11 mouse cellular contexts compared by ENCODE assay signal in genomic region chr4:140649731-140650130, GRCm38 (mm10). TPM values are rescaled to one million over a fixed set of nuclear protein-coding genes. Genes with fewer than 3 reads are reported as not detected.
DNase-seq lines count a peak whose midpoint lies in the region; ATAC-seq lines count a peak whose summit lies in the region.
"Had no signal": no experiment of that assay in that cellular context is flagged by ENCODE, and none has a peak within 500 bp of the region (broad histone marks: within the 10 kb centered on the region; RNA-seq: fewer than 3 reads in every experiment).

No protein-coding gene starts in this region.

- 50% methylated on average over 1 of the region's 1 CpGs for WGBS in neural tube, embryonic 12.5 days
- 33% methylated on average over 1 of the region's 1 CpGs for WGBS in midbrain, embryonic 13.5 days
- WGBS in intestine, embryonic 15.5 days, result 59% methylated on average over 1 of the region's 1 CpGs

- no peak for ATAC-seq in neural tube, embryonic 12.5 days (ENCODE audit: low FRiP score, low read depth)
- no peak for ATAC-seq in midbrain, embryonic 13.5 days
- no peak for ATAC-seq in intestine, embryonic 15.5 days

- H3K4me2 ChIP-seq in neural tube, embryonic 12.5 days (replicated peaks), result peak overlapping the region; percentile 77; the same call in 1 of the 2 replicates
- peak overlapping the region; percentile 78; the same call in 1 of the 2 replicates for H3K4me2 ChIP-seq in midbrain, embryonic 13.5 days (replicated peaks)
- H3K4me2 ChIP-seq in intestine, embryonic 15.5 days (replicated peaks), result no peak overlapping the region

- no peak overlapping the region for H3K27ac ChIP-seq in neural tube, embryonic 12.5 days
- H3K27ac ChIP-seq in midbrain, embryonic 13.5 days, result peak overlapping the region; percentile 98; the same call in 1 of the 2 replicates
- no peak overlapping the region for H3K27ac ChIP-seq in intestine, embryonic 15.5 days

- intact Hi-C loops in heart, postnatal 36 days (cut with DNase I), result no loop called here

- DNase-seq in heart, adult 11 months, result peak; percentile 91
- DNase-seq in heart, postnatal 36 days, result no peak
- no peak for DNase-seq in neural tube, embryonic 10.5 days (ENCODE audit: extremely low spot score, low spot score)
- no peak for DNase-seq in liver
- DNase-seq: layer of hippocampus, adult 9-11 months; lung, postnatal 36 days; right cerebral cortex, adult 18-20 months; thymus, postnatal 25 days had no signal

- peaks cover 6% of the 10 kb centered on the region; the same call in 1 of the 2 replicates for H3K36me3 ChIP-seq in neural tube, embryonic 12.5 days
- peaks cover 11% of the 10 kb centered on the region for H3K36me3 ChIP-seq in midbrain, embryonic 13.5 days
- no peaks in the 10 kb centered on the region for H3K36me3 ChIP-seq in intestine, embryonic 15.5 days

- H3K27me3 ChIP-seq in neural tube, embryonic 12.5 days (replicated peaks), result no peaks in the 10 kb centered on the region
- no peaks in the 10 kb centered on the region for H3K27me3 ChIP-seq in midbrain, embryonic 13.5 days
- no peaks in the 10 kb centered on the region for H3K27me3 ChIP-seq in intestine, embryonic 15.5 days (replicated peaks)

- H3K4me3 ChIP-seq in neural tube, embryonic 12.5 days, result no peak overlapping the region
- no peak overlapping the region; the same call in 1 of the 2 replicates for H3K4me3 ChIP-seq in midbrain, embryonic 13.5 days (replicated peaks)
- no peak overlapping the region for H3K4me3 ChIP-seq in intestine, embryonic 15.5 days (replicated peaks)

- no peak overlapping the region for H3K9ac ChIP-seq in neural tube, embryonic 12.5 days
- H3K9ac ChIP-seq in midbrain, embryonic 13.5 days (replicated peaks), result no peak overlapping the region
- no peak overlapping the region for H3K9ac ChIP-seq in intestine, embryonic 15.5 days

- peaks cover 40% of the 10 kb centered on the region for H3K4me1 ChIP-seq in neural tube, embryonic 12.5 days
- peaks cover 44% of the 10 kb centered on the region for H3K4me1 ChIP-seq in midbrain, embryonic 13.5 days (replicated peaks)
- H3K4me1 ChIP-seq in intestine, embryonic 15.5 days (replicated peaks), result peaks cover 24% of the 10 kb centered on the region

- H3K9me3 ChIP-seq in neural tube, embryonic 12.5 days, result no peaks in the 10 kb centered on the region
- no peaks in the 10 kb centered on the region for H3K9me3 ChIP-seq in midbrain, embryonic 13.5 days
- no peaks in the 10 kb centered on the region for H3K9me3 ChIP-seq in intestine, embryonic 15.5 days

RNA-seq across cellular contexts. Expression of gene Arhgef10l, which starts 16.1 kb away (rescaled TPM):
- 10 to 100 TPM; 62.5 to 65.0 TPM for total RNA-seq in heart, postnatal 36 days (2021)
- polyA plus RNA-seq in neural tube, embryonic 12.5 days (2016; fragmentation: Nextera tagmentation; extraction: Ambion mirVana), result 35.8 and 38.8 TPM in 2 replicates
- polyA plus RNA-seq in midbrain, embryonic 13.5 days (2015; fragmentation: Nextera tagmentation; extraction: Ambion mirVana), result 27.7 and 28.3 TPM in 2 replicates
- polyA plus RNA-seq in intestine, embryonic 15.5 days (2015; fragmentation: Nextera tagmentation; extraction: Ambion mirVana), result 15.3 and 16.2 TPM in 2 replicates

RNA-seq across cellular contexts. Expression of gene Rcc2, which starts 50.6 kb away (rescaled TPM):
- 10 to 100 TPM; 14.0 to 14.8 TPM for total RNA-seq in heart, postnatal 36 days (2021)
- 99.9 and 106 TPM in 2 replicates for polyA plus RNA-seq in neural tube, embryonic 12.5 days (2016; fragmentation: Nextera tagmentation; extraction: Ambion mirVana)
- polyA plus RNA-seq in midbrain, embryonic 13.5 days (2015; fragmentation: Nextera tagmentation; extraction: Ambion mirVana), result 23.6 and 26.3 TPM in 2 replicates
- 37.8 and 43.8 TPM in 2 replicates for polyA plus RNA-seq in intestine, embryonic 15.5 days (2015; fragmentation: Nextera tagmentation; extraction: Ambion mirVana)
